Mouse (Mus musculus): Measurements from ENCODE around the gene Cpn1. TPM values are rescaled to one million over a fixed set of nuclear protein-coding genes. Genes with fewer than 3 reads are reported as not detected.
A peak's percentile ranks its signal among the peaks of the same experiment; 100 is the strongest.

Gene Cpn1
- polyA plus RNA-seq, 1 experiment from 2014 or later, result 46.1 TPM

DNA sequence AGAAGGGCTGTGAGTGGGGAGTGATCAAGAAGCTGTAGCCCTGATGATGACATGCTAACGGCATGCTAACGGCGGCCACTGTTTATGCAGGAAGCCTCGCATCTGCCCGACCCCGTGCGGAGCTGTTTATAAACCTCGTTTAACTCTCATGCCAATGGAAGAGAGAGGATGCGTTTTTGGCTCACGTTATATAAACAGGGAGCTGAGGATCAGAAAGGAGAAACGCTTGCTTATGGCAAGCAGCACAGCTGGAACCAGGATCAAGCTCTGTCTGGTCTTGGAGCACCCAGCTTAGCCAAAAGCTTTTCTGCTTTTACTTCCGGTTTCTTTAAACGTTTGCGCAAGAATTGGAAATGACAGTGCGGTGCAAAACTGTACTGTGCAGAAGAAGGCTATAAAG lies 22.4 kb upstream of the Cpn1 start:
- Histone ChIP-seq H3K4me3 (replicated peaks) (no peak overlapping the region), H3K4me1 (replicated peaks) (no peaks in the 10 kb centered on the region), H3K27me3 (no peaks in the 10 kb centered on the region), H3K36me3 (no peaks in the 10 kb centered on the region), H3K9ac (no peak overlapping the region), H3K9me3 (replicated peaks) (no peaks in the 10 kb centered on the region), H3K27ac (no peak overlapping the region), H3K4me2 (no peak overlapping the region)
- no peak for DNase-seq
- no peak for ATAC-seq (ENCODE audit: low read depth)
- WGBS (ENCODE audit: insufficient replicate concordance), result 53% methylated on average over 15 of the region's 15 CpGs

DNA sequence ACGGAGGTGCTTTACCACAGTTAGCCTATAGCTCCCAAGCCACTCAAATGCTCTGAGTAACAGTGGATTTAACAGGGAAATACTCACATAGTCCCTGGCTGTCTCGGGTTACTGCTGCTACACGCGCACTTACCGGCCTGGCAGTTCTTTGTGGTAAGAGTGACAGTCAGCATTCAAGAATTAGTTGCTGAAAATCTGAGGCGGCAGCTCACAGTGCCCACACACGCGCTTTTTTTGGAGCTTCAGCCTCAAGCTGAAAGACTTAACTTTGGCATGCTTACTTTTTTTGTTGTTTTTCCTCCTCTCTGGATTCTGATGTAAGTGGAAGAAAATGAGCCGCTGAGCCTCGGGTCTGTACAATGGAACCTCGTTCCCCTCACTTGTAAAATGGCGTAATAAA lies 20.8 kb upstream of the Cpn1 start:
- DNase-seq (no peak), ATAC-seq (ENCODE audit: low read depth) (no peak)
- no peaks in the 10 kb centered on the region for H3K36me3 ChIP-seq
- no peak overlapping the region for H3K9ac ChIP-seq
- H3K4me2 ChIP-seq, result no peak overlapping the region
- H3K4me1 ChIP-seq (replicated peaks), result no peaks in the 10 kb centered on the region
- H3K9me3 ChIP-seq (replicated peaks), result no peaks in the 10 kb centered on the region
- no peak overlapping the region for H3K27ac ChIP-seq
- H3K27me3 ChIP-seq, result no peaks in the 10 kb centered on the region
- H3K4me3 ChIP-seq (replicated peaks), result no peak overlapping the region
- WGBS (ENCODE audit: insufficient replicate concordance), result 70% methylated on average over 12 of the region's 12 CpGs

DNA sequence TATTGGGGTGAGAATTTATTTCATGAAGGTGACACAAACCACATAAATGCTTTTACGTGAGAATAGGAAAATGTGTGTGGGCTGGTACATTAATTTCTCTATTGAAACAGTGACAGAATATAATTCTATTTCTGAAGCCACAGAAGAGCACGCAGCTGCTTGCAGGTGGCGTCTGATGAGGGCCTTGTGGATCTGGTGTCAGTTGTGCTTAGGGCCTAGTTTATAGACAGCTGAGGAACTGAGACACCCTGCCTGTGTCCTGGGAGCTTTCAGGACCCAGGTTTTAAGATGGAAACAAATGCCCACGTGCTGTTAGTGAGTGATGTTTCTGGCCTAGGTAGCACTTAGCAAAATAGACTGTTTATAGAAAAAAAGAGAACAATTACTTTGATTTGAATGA lies 18.7 kb upstream of the Cpn1 start:
- DNase-seq (no peak), ATAC-seq (ENCODE audit: low read depth) (no peak)
- Histone ChIP-seq H3K4me2 (no peak overlapping the region), H3K4me3 (replicated peaks) (no peak overlapping the region), H3K4me1 (replicated peaks) (no peaks in the 10 kb centered on the region), H3K27me3 (peaks cover 7% of the 10 kb centered on the region), H3K9me3 (replicated peaks) (no peaks in the 10 kb centered on the region), H3K27ac (no peak overlapping the region), H3K9ac (no peak overlapping the region), H3K36me3 (no peaks in the 10 kb centered on the region)
- WGBS (ENCODE audit: insufficient replicate concordance), result 52% methylated on average over 4 of the region's 4 CpGs

DNA sequence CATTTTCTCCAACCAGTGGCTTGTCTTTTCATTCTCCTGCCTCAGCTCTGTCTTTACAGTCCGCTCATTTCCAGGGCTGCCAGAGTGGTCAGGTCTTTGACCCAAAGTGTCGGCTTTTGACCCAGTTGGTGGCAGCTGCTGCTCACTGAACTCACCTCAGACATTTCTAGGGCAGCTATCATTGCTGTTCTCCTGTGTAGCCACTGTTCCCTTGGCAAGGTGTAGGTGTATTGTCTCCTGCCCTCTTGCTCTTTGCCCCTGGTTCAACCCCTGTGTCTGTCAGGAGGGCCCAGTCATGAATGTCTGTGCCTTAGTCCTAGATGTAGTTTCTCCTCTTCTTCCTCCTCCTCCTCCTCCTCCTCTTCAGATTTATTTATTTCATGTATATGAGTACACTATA lies 17.9 kb upstream of the Cpn1 start:
- Histone ChIP-seq H3K4me2 (no peak overlapping the region), H3K27ac (no peak overlapping the region), H3K4me3 (replicated peaks) (no peak overlapping the region), H3K27me3 (peaks cover 7% of the 10 kb centered on the region), H3K36me3 (no peaks in the 10 kb centered on the region), H3K9me3 (replicated peaks) (no peaks in the 10 kb centered on the region), H3K9ac (no peak overlapping the region), H3K4me1 (replicated peaks) (no peaks in the 10 kb centered on the region)
- DNase-seq (no peak), ATAC-seq (ENCODE audit: low read depth) (no peak)
- 66% methylated on average over 2 of the region's 2 CpGs for WGBS (ENCODE audit: insufficient replicate concordance)

DNA sequence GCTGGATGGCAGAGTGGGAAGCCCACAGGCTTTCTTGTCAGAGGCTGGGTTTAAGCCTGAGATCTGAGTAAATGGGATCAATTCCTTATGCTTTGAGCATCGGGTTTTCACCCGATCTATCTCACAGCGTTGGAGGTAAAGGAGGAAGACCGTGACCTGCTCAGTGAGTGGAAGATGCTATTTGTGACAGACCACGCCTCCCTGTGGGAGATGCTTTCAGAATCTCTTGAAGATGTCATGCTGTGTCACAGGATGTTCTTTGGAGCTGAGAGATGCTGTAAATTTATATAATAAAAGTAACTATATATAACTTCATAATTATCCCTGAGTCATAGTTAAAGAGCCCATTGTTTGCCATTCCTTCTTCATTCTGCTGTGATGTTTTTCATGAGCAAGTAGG lies 14.4 kb upstream of the Cpn1 start:
- 53% methylated on average over 5 of the region's 5 CpGs for WGBS (ENCODE audit: insufficient replicate concordance)
- ATAC-seq (ENCODE audit: low read depth) (no peak), DNase-seq (no peak)
- Histone ChIP-seq H3K9me3 (replicated peaks) (no peaks in the 10 kb centered on the region), H3K4me3 (replicated peaks) (no peak overlapping the region), H3K27ac (no peak overlapping the region), H3K27me3 (peaks cover 7% of the 10 kb centered on the region), H3K4me2 (no peak overlapping the region), H3K9ac (no peak overlapping the region), H3K36me3 (no peaks in the 10 kb centered on the region), H3K4me1 (replicated peaks) (peaks cover 6% of the 10 kb centered on the region; the same call in 1 of the 2 replicates)

DNA sequence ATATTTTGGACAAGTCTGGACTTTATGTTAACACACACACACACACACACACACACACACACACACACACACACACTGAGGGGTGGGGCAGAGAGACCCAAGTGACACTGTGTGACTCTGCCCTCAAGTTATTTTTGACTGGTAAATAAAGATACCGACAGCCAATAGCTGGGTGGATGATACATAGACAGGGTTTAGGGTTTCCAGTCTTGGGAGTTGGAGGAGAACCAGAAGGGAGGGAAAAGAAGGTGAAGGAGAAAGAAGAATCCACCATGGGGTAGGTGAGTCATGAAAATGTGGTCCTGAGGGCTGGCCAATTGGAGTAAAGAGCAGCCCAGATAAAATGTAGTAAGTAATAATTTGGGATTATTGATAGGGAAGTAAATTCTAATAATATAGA lies 13.7 kb upstream of the Cpn1 start:
- 41% methylated on average over 1 of the region's 1 CpGs for WGBS (ENCODE audit: insufficient replicate concordance)
- H3K4me1 ChIP-seq (replicated peaks), result peaks cover 8% of the 10 kb centered on the region; the same call in 1 of the 2 replicates
- H3K4me2 ChIP-seq, result no peak overlapping the region
- no peak overlapping the region for H3K4me3 ChIP-seq (replicated peaks)
- DNase-seq (no peak), ATAC-seq (ENCODE audit: low read depth) (no peak)
- peak overlapping the region; percentile 66 for H3K27ac ChIP-seq
- no peak overlapping the region for H3K9ac ChIP-seq
- no peaks in the 10 kb centered on the region for H3K9me3 ChIP-seq (replicated peaks)
- peaks cover 7% of the 10 kb centered on the region for H3K27me3 ChIP-seq
- H3K36me3 ChIP-seq, result no peaks in the 10 kb centered on the region

DNA sequence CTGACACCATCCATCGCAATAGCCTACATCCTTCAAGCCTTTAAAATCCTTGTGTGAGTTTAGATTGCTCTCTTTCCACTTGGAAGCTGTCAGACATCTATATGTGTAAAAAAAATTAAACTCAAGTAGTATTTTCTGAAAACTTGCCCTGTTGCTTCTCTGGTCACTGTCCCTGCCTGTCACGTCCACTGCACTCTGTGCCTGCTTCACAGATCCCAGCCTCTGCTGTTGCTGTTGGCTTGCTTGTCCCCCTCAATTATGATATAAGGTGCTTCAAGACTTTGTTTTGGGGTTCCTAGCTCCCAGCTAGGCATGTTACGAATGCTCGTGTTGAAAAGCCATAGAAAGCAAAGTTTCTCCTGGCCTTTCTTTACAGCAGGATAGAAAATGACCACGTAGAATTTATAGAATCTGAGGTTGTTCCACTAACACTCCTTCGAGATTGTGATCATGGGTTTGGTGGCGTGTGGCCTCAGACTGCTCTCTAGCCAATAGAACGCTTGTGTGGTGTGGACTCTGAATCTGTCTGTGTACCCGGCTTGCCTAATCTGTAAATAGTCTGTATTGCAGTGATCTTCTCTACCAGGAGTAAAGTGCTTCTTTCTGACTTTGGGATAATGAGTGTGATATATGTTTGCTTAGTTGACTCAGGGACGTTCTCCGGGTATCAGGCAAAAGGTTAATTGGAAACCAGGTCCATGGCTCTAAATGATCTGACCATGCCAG lies 12.6 kb upstream of the Cpn1 start:
- Histone ChIP-seq H3K27me3 (peaks cover 7% of the 10 kb centered on the region), H3K4me2 (no peak overlapping the region), H3K9me3 (replicated peaks) (no peaks in the 10 kb centered on the region), H3K4me1 (replicated peaks) (peaks cover 8% of the 10 kb centered on the region; the same call in 1 of the 2 replicates), H3K4me3 (replicated peaks) (no peak overlapping the region), H3K9ac (no peak overlapping the region), H3K27ac (peak overlapping the region; percentile 71), H3K36me3 (no peaks in the 10 kb centered on the region)
- ATAC-seq (ENCODE audit: low read depth), result peak; percentile 68
- DNase-seq, result no peak
- WGBS (ENCODE audit: insufficient replicate concordance), result 57% methylated on average over 11 of the region's 11 CpGs

DNA sequence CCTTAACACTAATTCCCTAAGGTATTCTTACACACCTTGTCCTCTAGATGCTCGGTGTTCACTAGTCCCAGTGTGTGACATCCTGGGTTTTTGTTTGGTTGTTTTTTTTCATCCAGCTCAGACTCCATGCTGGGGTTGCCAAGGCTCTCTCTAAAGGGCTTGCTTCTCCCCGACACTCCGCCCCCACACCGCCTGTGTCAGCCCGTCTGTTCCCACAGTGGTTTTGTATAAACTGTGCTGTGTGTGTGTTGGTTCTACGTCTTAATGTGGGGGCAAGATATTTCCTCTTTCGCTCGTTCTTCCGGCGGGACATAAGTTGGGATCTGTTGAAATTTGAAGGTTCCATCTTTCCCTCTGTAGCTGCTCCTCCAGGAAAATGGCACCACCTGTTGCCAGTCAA lies 11.7 kb upstream of the Cpn1 start:
- Histone ChIP-seq H3K9ac (no peak overlapping the region), H3K27me3 (peaks cover 7% of the 10 kb centered on the region), H3K27ac (peak overlapping the region; percentile 71; the same call in 1 of the 2 replicates), H3K4me2 (no peak overlapping the region), H3K36me3 (no peaks in the 10 kb centered on the region), H3K9me3 (replicated peaks) (no peaks in the 10 kb centered on the region), H3K4me1 (replicated peaks) (peaks cover 8% of the 10 kb centered on the region; the same call in 1 of the 2 replicates), H3K4me3 (replicated peaks) (no peak overlapping the region)
- DNase-seq, result no peak
- ATAC-seq (ENCODE audit: low read depth), result no peak
- 67% methylated on average over 10 of the region's 10 CpGs for WGBS (ENCODE audit: insufficient replicate concordance)

DNA sequence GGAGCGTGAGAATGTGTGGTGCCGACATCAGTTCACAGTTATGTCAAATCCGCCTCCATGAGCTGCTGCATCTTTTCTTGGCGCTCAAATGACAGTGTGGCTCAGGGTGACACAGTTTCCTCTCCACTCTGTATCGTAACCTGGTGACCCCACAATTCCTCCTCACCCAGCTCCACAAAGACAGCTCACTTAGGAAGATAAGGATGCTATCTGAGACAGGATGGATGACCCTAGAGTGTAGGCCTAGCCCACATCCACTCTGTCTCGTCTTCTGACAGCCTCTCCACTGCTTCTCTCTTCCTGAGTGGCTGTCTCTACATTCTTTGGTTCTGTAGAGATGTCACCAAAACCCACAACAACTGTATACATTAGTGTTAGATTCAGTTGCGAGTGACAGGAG lies 9.1 kb upstream of the Cpn1 start:
- no peak for DNase-seq

DNA sequence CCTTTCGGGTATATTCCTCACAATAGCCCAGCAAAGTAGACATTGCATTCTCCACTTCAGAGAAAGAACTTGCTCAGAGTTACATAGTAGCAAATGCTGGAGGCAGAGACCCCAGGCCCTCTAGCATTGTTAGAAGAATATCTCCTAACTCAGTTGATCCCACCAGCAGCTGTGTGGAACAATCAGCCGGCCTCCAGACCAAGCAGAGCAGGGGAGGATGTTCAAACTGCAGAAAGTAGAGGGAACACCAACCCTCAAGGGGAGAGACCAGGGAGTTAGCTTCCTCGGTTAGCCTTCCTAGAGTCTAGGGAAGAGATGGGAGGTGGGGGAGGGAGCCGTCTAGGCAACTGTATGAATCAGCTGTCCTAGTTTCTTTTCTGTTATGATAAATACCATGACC lies 6.1 kb upstream of the Cpn1 start:
- no peak overlapping the region for H3K27ac ChIP-seq
- DNase-seq (no peak), ATAC-seq (ENCODE audit: low read depth) (no peak)
- no peak overlapping the region for H3K4me2 ChIP-seq
- H3K36me3 ChIP-seq, result no peaks in the 10 kb centered on the region
- H3K9me3 ChIP-seq (replicated peaks), result no peaks in the 10 kb centered on the region
- no peaks in the 10 kb centered on the region for H3K27me3 ChIP-seq
- H3K9ac ChIP-seq, result no peak overlapping the region
- WGBS (ENCODE audit: insufficient replicate concordance), result 51% methylated on average over 4 of the region's 4 CpGs
- 0 out of 2 replicates have a peak, but pooled peaks cover 7% of the 10 kb centered on the region for H3K4me1 ChIP-seq (replicated peaks)
- no peak overlapping the region for H3K4me3 ChIP-seq (replicated peaks)

More for the DNA sequence above, 9.1 kb upstream of the Cpn1 start:
- H3K9me3 ChIP-seq (replicated peaks), result no peaks in the 10 kb centered on the region
- no peak overlapping the region for H3K9ac ChIP-seq
- no peaks in the 10 kb centered on the region for H3K27me3 ChIP-seq
- ATAC-seq (ENCODE audit: low read depth), result no peak
- H3K4me1 ChIP-seq (replicated peaks), result peaks cover 11% of the 10 kb centered on the region; the same call in 1 of the 2 replicates
- H3K4me3 ChIP-seq (replicated peaks), result no peak overlapping the region
- H3K36me3 ChIP-seq, result no peaks in the 10 kb centered on the region
- no peak overlapping the region for H3K4me2 ChIP-seq
- 59% methylated on average over 7 of the region's 7 CpGs for WGBS (ENCODE audit: insufficient replicate concordance)
- H3K27ac ChIP-seq, result no peak overlapping the region

DNA sequence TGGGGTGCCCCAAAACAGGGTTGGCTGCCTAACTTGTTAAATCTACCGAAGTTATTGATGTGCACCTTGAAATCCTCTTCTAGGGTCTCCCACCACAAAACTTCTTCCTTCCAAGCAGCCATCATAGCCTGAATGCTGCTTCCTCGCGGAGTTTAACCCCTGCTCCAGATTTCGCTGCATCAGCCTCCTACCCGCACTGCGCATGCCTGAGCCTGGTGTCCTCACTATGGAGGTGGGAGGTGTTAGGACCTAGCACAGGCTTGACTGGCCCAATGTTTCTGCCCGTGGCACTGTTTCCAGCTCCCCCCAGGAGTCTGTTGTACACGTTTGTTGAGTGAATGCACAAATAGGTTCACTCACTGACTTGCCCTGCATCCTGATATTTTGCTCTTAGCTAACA lies 4.0 kb upstream of the Cpn1 start:
- no peaks in the 10 kb centered on the region for H3K9me3 ChIP-seq (replicated peaks)
- DNase-seq (no peak), ATAC-seq (ENCODE audit: low read depth) (no peak)
- WGBS (ENCODE audit: insufficient replicate concordance), result 64% methylated on average over 8 of the region's 8 CpGs
- no peak overlapping the region for H3K4me2 ChIP-seq
- no peak overlapping the region for H3K9ac ChIP-seq
- H3K27me3 ChIP-seq, result peaks cover 13% of the 10 kb centered on the region
- no peak overlapping the region for H3K4me3 ChIP-seq (replicated peaks)
- no peak overlapping the region for H3K27ac ChIP-seq
- 0 out of 2 replicates have a peak, but pooled peaks cover 7% of the 10 kb centered on the region for H3K4me1 ChIP-seq (replicated peaks)
- no peaks in the 10 kb centered on the region for H3K36me3 ChIP-seq

DNA sequence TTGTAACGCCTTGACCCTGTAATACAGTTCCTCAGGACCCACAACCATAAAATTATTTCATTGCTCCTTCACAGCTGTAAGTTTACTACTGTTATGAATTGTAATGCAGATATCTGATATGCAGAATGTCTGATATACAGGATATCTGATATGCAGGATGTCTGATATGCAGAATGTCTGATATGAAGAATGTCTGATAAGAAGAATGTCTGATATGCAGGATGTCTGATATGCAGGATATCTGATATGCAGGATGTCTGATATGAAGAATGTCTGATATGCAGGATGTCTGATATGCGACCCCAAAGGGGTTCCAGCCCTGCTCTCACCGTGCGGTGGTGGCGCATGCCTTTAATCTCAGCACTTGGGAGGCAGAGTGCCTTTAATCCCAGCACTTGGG lies 4.4 kb downstream of the Cpn1 start:
- no peaks in the 10 kb centered on the region for H3K4me1 ChIP-seq (replicated peaks)
- H3K9ac ChIP-seq, result no peak overlapping the region
- H3K27ac ChIP-seq, result no peak overlapping the region
- no peak overlapping the region for H3K4me3 ChIP-seq (replicated peaks)
- no peaks in the 10 kb centered on the region for H3K9me3 ChIP-seq (replicated peaks)
- no peaks in the 10 kb centered on the region for H3K36me3 ChIP-seq
- H3K27me3 ChIP-seq, result peaks cover 11% of the 10 kb centered on the region
- WGBS (ENCODE audit: insufficient replicate concordance), result 64% methylated on average over 5 of the region's 5 CpGs
- no peak for ATAC-seq (ENCODE audit: low read depth)
- no peak overlapping the region for H3K4me2 ChIP-seq
- no peak for DNase-seq
